Mouse (Mus musculus): ENCODE measurements around the gene Lat2.

GRCm38 (mm10) chr5:134617071-134617470, 2.2 kb upstream of the Lat2 start:
- TF ChIP-seq CTCF (conservative IDR thresholded peaks at IDR 0.05; ENCODE audit: insufficient read depth, insufficient read length, low read depth, low read length): peak; percentile 98
- no peak for TF ChIP-seq POLR2A (IDR thresholded peaks at IDR 0.05; ENCODE audit: low read depth, low read length)
